In genomic region chr9:118654969-118655368, GRCm38 (mm10) we compare ENCODE assay signal across 13 mouse cellular contexts. TPM values are rescaled to one million over a fixed set of nuclear protein-coding genes. Genes with fewer than 3 reads are reported as not detected.
DNase-seq lines count a peak whose midpoint lies in the region; ATAC-seq and TF ChIP-seq lines count a peak whose summit lies in the region.
"Had no signal": no experiment of that assay in that cellular context is flagged by ENCODE, and none has a peak within 500 bp of the region (broad histone marks: within the 10 kb centered on the region; RNA-seq: fewer than 3 reads in every experiment).

No protein-coding gene starts in this region.

- no peak for TF ChIP-seq POLR2A in lung, adult 2 months (IDR thresholded peaks at IDR 0.05; ENCODE audit: borderline replicate concordance, extremely low read depth, low read depth, low read length)

- peak; percentile 56 for DNase-seq in adrenal gland, postnatal 14 days
- no peak for DNase-seq in adrenal gland, adult 18-20 months (ENCODE audit: low spot score in 2 of 2)
- peak; percentile 38 to 65 for DNase-seq in lung, postnatal 4 days
- DNase-seq in lung, adult 2 months = no peak
- DNase-seq in kidney, adult 9 months = peak; percentile 57
- peak; percentile 33 for DNase-seq in thymus, postnatal 25 days
- DNase-seq in midbrain, embryonic 14.5 days = no peak
- DNase-seq: right cerebral cortex, postnatal 4 days had no signal

- ATAC-seq in forebrain, embryonic 12.5 days (ENCODE audit: low FRiP score) = no peak
- ATAC-seq in midbrain, embryonic 14.5 days (ENCODE audit: low FRiP score, low TSS enrichment) = no peak
- ATAC-seq: forebrain, embryonic 16.5 days; hindbrain, postnatal 0 days had no signal

- no peaks in the 10 kb centered on the region for H3K36me3 ChIP-seq in forebrain, embryonic 12.5 days (replicated peaks)
- H3K36me3 ChIP-seq in midbrain, embryonic 14.5 days (ENCODE audit: control insufficient read depth, insufficient read depth, low read length) = no peaks in the 10 kb centered on the region
- H3K36me3 ChIP-seq: midbrain, embryonic 12.5 days had no signal

- H3K4me3 ChIP-seq in lung, adult 2 months (replicated peaks; ENCODE audit: extremely low read depth, low read depth, low read length) = no peak overlapping the region
- H3K4me3 ChIP-seq in forebrain, embryonic 12.5 days (replicated peaks) = no peak overlapping the region
- H3K4me3 ChIP-seq in midbrain, embryonic 14.5 days (replicated peaks; ENCODE audit: low read depth, low read length) = no peak overlapping the region
- H3K4me3 ChIP-seq: limb, embryonic 15.5 days; midbrain, embryonic 12.5 days had no signal

- 36% methylated on average over 6 of the region's 6 CpGs for WGBS in lung, adult 2 months
- 47% methylated on average over 6 of the region's 6 CpGs for WGBS in forebrain, embryonic 12.5 days
- WGBS in midbrain, embryonic 14.5 days = 53% methylated on average over 6 of the region's 6 CpGs

- H3K9me3 ChIP-seq in forebrain, embryonic 12.5 days = no peaks in the 10 kb centered on the region
- no peaks in the 10 kb centered on the region for H3K9me3 ChIP-seq in midbrain, embryonic 14.5 days (ENCODE audit: control insufficient read depth, low read length)
- H3K9me3 ChIP-seq: limb, embryonic 15.5 days; midbrain, embryonic 12.5 days had no signal

- H3K4me2 ChIP-seq in forebrain, embryonic 12.5 days = no peak overlapping the region
- H3K4me2 ChIP-seq in midbrain, embryonic 14.5 days (ENCODE audit: low read length) = no peak overlapping the region
- H3K4me2 ChIP-seq: limb, embryonic 15.5 days; midbrain, embryonic 12.5 days had no signal

- H3K27ac ChIP-seq in forebrain, embryonic 12.5 days = no peak overlapping the region
- H3K27ac ChIP-seq in midbrain, embryonic 14.5 days (replicated peaks; ENCODE audit: low read depth, low read length) = no peak overlapping the region
- H3K27ac ChIP-seq: hindbrain, postnatal 0 days; limb, embryonic 15.5 days; midbrain, embryonic 12.5 days had no signal

- TF ChIP-seq CTCF in lung, adult 2 months (IDR thresholded peaks at IDR 0.05; ENCODE audit: insufficient read depth, low read length) = no peak

- H3K27me3 ChIP-seq in forebrain, embryonic 12.5 days = no peaks in the 10 kb centered on the region
- no peaks in the 10 kb centered on the region for H3K27me3 ChIP-seq in midbrain, embryonic 14.5 days (ENCODE audit: control insufficient read depth, insufficient read depth, low read length)
- H3K27me3 ChIP-seq: limb, embryonic 15.5 days; midbrain, embryonic 12.5 days had no signal

- no peak overlapping the region for H3K9ac ChIP-seq in forebrain, embryonic 12.5 days
- no peak overlapping the region for H3K9ac ChIP-seq in midbrain, embryonic 14.5 days (replicated peaks; ENCODE audit: low read length)
- H3K9ac ChIP-seq: limb, embryonic 15.5 days; midbrain, embryonic 12.5 days had no signal

- no peaks in the 10 kb centered on the region for H3K4me1 ChIP-seq in lung, adult 2 months (ENCODE audit: control insufficient read depth, insufficient read depth, low read length)
- H3K4me1 ChIP-seq in forebrain, embryonic 12.5 days = peaks cover 6% of the 10 kb centered on the region
- H3K4me1 ChIP-seq in midbrain, embryonic 14.5 days (ENCODE audit: control insufficient read depth, insufficient read depth, low read length) = 0 out of 2 replicates have a peak, but pooled peaks cover 4% of the 10 kb centered on the region
- H3K4me1 ChIP-seq: midbrain, embryonic 12.5 days had no signal

RNA-seq across cellular contexts. Expression of gene Itga9, which starts 48.5 kb away (rescaled TPM):
- 41.5 and 44.2 TPM in 2 replicates for total RNA-seq in adrenal gland, postnatal 14 days (2021)
- 10 to 100 TPM; 24.9 to 57.9 TPM for total RNA-seq in adrenal gland, adult 18-20 months (2021)
- 54.0 and 66.2 TPM in 2 replicates for polyA plus RNA-seq in lung, adult 2 months (2012; rRNA removed)
- 4.9 and 7.7 TPM in 2 replicates for polyA plus RNA-seq in forebrain, embryonic 12.5 days (2016; fragmentation: Nextera tagmentation; extraction: Ambion mirVana)
- 1.3 and 2.4 TPM in 2 replicates for polyA plus RNA-seq in midbrain, embryonic 14.5 days (2014; fragmentation: Nextera tagmentation; extraction: Ambion mirVana)

Comparison
In these comparisons a context has a peak if more than half of its experiments do, and no peak if none do; other contexts are left out.
1. DNase-seq: peak in adrenal gland, postnatal 14 days (single experiment), lung, postnatal 4 days (2 of 2), kidney, adult 9 months (single experiment) and thymus, postnatal 25 days (single experiment); none in adrenal gland, adult 18-20 months (0 of 2), lung, adult 2 months (single experiment) and midbrain, embryonic 14.5 days (single experiment).